Mouse (Mus musculus): ENCODE data around the gene Gm13290. TPM values are rescaled to one million over a fixed set of nuclear protein-coding genes. Genes with fewer than 3 reads are reported as not detected.
A peak's percentile ranks its signal among the peaks of the same experiment; 100 is the strongest.
"Not testable (repeated sequence)": the region's sequence is repeated elsewhere in the genome, so short reads cannot be mapped to it uniquely, and the experiment has no call there.

Gm13290 gene
- not detected in 2 replicates for total RNA-seq (2014; fragmentation: Nextera tagmentation)
- total RNA-seq (2017), result not detected in 2 replicates

DNA sequence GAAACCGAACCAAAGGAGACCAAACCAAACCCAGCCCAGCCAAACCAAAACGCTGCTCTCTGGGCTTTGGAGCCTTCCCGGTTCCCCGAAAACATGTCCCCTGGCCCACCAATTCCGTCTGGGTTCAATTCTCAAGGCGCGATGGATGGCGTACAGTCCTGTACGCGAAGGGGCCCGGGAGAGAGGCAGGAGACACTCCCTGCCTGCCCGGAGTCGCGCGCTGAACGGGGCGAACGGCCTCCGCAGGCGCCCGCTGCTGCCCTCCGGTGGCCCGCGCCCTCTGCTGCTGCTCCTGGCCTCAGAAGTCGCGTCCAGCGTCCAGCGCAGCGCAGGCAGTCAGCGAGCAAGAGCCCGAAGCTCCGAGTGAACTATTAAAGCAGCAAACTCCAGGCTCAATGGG is at the start of gene Gm13290:
Gm13290 (plus strand) TSS at position 301 of the 400 bp plus-strand sequence.
- ATAC-seq (replicated peaks; ENCODE audit: poor library complexity, severe bottlenecking), result not testable (repeated sequence)

DNA sequence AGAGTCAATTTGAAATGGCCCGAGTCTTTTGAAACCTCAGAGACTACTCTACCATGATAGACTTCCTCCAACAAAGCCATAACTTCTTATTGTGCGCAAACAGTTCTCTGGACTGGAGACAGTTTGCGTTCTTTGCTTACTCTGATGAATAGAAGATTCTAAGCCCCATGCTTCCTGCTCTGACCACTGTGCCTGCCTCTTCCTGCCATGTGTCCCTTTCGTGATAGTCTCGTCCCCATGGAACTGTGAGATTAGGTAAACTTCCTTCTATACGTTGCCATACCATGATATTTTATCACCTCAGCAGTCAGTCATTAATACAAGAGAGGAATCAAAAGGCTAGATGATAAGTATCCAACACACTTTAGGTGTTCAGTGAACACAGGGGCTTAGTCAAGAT is 46.9 kb upstream of the Gm13290 start:
- ATAC-seq (replicated peaks; ENCODE audit: poor library complexity, severe bottlenecking), result no peak

DNA sequence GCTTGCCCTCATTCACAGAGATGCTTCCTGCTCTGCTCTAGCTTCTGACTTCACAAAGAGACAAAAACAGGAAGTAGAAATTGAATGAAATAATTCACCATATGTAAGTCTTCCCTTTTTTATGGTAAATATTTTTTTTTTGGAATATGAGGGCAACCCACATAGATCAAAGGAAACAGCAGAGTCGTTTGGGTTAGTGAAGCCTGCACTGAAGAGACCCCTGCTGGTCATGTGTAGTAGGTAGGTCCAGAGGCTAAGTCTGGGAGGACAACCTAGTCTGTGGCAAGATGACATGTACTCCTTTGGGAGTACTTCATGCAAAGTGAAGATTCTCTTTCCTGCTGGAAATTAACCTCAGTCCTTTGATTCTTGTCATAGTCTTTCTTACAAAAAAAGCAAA is 46.3 kb upstream of the Gm13290 start:
- ATAC-seq (replicated peaks; ENCODE audit: poor library complexity, severe bottlenecking), result peak; percentile 89

DNA sequence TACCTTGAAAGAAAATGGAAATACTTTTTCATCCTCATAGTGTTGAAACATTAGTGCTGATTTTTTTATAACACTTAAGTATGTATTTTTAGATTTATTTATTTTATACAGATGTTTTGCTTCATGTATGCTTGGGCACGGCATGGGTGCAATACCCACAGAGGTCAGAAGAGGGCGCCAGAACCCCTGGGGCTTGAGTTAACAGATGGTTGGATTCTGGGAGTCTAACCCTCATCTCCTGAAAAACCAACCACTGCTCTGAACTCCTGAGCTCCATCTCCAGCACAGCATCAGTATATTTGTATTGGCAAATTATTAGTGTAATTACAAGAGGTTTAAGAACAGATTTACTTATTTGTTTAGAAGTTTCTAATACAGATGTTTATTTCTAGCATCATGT is 35.2 kb upstream of the Gm13290 start:
- peak; percentile 66 for ATAC-seq (replicated peaks; ENCODE audit: poor library complexity, severe bottlenecking)

DNA sequence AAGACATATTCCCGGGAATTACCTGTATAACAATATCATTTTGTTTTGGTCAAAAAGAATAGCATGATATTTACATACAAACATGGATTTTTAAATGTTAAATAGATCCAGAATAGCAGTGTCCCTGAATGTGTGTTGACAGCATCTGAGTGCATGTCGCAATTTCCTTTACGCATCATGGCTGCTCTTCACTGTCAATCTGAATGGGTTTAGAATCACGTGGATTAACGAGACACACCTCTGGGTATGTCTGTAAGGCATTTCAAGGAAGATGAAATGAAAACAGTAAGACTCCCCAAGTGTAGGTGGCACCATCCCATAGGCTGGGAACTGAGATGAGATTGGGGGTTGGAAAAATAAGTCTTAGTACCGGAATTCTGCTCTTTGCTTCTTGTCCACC is 34.6 kb upstream of the Gm13290 start:
- peak; percentile 79 for ATAC-seq (replicated peaks; ENCODE audit: poor library complexity, severe bottlenecking)

DNA sequence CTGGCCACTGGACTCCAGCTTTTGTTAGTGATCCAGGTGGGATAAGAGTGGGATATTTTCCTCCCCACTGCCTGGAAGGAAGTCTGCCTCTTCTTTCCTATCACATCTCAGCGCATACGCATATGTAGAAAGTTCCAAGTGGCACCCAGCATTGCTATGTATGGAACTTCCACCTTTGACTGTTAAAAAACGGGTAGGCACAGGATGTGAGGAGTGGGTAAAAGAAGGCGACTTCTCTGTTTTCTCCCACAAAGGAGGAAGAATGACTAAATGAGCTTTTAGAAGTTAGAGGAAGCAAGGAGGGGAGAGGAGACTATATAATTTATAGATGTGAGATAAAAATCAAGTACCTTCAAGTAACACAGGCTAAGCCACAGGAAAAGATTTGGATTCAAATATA is 32.2 kb upstream of the Gm13290 start:
- peak; percentile 67 for ATAC-seq (replicated peaks; ENCODE audit: poor library complexity, severe bottlenecking)

DNA sequence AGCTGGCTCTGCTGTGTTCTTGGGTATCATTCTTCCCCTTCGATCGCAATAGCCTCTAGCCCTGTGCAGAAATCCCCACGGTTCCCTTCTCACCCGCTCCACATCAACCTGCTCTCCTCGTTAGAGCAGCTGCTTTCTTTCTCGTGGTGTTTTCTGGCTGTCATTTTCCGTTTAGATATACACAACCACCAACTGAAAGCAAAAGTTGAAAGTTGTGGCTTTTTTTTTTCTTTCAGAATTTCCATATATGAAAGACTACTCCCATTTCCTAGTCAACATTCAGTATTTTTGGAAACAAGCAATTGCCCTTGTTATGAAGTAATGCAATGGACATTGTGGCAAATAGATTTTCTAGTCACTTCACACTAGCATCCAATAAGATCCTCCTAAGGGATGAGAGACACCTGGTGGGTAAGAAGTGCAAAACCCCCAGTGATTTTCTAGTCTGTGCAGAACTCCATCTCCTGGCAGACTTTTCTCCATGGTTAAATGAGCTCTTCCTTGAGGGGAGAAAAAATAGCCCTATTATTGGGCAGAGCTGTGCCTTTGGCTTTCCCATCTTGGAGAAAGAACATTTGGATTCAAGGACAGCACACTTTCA is 30.8 kb upstream of the Gm13290 start:
- peak; percentile 21; the same call in 1 of the 2 replicates for ATAC-seq (replicated peaks; ENCODE audit: poor library complexity, severe bottlenecking)

DNA sequence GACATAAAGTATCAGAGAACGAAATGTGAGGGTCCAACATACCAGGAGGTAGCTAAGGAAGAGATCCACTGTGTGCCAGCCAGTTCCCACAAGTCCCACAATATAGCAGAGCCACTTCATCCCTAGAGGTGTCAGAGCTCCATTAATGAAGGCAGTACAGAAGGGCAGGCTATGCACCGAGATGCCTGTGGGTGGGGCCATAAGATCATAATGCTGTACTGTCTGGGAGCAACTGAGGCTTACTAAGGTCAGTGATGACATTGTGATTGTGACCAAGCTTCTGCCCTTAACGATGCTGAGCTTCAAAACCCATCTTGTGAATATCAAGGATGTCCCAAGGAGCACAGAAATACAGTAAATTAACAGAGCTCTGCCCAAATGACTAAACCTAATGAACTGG is 29.4 kb upstream of the Gm13290 start:
- ATAC-seq (replicated peaks; ENCODE audit: poor library complexity, severe bottlenecking), result no peak

DNA sequence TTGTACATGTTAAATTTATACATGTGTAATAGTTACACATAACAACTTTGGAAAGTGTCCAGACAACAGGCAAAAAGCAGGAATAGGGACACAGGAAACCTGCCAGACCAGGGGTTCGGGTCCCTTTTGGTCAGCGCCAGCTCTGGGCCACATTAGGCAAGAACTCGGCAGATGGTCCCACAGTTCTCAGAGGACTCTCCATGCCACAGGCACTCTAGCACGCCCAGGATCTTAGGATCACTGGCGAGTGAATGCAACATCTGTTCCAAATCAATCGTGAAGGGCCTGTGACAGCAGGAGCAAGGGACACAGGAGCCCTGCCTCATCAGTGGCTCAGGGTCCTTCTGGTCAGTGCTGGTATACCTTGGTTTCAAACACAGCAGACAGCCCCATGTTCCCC is 23.7 kb upstream of the Gm13290 start:
- no peak for ATAC-seq (replicated peaks; ENCODE audit: poor library complexity, severe bottlenecking)

DNA sequence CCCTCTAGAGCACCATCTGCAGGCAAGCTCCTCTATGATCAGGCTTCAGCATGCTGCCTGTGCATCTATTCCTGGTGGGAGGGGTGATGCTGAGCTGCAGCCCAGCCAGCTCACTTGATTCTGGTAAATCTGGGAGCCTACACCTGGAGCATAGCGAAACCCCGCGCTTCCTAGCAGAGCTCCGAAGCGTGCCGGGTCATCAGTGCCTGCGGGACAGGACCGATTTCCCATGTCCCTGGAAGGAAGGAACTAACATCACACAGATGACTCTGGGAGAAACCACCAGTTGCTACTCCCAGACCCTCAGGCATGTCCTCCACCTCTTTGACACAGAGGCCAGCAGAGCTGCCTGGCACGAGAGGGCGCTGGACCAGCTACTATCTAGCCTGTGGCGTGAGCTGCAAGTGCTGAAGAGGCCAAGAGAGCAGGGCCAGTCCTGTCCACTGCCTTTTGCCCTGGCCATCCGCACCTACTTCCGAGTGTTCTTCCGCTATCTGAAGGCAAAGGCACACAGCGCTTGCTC is 18.8 kb upstream of the Gm13290 start, which contains the start of gene Gm13271:
Gm13271 (plus strand) TSS at position 51 of the 523 bp plus-strand sequence.
- not testable (repeated sequence) for ATAC-seq (replicated peaks; ENCODE audit: poor library complexity, severe bottlenecking)

DNA sequence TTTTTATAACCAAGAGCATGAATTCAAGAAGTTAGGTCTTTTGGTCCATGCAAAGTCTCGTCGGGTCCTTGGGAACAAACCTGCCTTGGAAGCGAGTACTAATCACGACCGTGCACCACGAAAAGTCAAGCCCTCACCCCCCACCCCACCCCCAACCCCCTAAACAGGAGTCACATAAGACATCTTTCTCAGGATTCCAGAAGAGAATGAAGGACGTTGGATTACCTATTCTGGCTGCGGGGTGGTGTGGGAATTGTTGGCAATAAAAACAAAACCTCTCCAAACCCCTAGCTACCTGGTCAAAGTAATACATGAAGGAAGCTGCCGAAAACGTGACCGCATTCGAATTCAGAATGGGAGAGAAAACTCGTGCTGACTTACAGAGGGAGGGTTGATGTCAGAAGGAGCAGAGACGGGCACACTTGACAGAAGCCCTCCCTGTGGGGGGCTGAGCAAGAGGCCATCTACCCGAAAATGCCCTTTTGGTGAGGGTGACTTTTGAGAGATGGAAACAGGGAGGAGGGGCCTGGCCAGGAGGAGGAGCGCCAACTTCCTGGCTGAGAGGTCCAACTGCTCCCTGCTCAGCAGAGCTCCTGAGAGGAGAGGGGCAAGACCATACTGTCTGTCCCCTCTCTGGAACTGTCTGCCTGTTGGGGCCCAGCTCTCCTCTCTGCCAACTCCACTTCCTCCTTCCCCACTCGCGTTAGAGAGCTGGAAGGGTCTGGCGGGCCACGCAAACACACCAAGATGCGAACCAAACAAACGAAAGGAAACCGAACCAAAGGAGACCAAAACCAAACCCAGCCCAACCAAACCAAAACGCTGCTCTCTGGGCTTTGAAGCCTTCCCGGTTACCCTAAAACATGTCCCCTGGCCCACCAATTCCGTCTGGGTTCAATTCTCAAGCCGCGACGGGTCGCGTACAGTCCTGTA is 16.8 kb upstream of the Gm13290 start:
- ATAC-seq (replicated peaks; ENCODE audit: poor library complexity, severe bottlenecking), result not testable (repeated sequence)

DNA sequence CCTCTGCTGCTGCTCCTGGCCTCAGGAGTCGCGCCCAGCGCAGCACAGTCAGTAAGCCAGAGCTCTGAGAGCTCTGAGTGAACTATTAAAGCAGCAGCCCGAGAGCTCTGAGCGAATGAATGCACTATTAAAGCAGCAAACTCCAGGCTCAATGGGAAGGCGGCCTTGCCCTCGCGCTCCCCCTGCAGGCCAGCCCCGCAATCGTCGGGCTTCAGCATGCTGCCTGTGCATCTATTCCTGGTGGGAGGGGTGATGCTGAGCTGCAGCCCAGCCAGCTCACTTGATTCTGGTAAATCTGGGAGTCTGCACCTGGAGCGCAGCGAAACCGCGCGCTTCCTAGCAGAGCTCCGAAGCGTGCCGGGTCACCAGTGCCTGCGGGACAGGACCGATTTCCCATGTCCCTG is 16.0 kb upstream of the Gm13290 start:
- peak; percentile 100 for ATAC-seq (replicated peaks; ENCODE audit: poor library complexity, severe bottlenecking)

DNA sequence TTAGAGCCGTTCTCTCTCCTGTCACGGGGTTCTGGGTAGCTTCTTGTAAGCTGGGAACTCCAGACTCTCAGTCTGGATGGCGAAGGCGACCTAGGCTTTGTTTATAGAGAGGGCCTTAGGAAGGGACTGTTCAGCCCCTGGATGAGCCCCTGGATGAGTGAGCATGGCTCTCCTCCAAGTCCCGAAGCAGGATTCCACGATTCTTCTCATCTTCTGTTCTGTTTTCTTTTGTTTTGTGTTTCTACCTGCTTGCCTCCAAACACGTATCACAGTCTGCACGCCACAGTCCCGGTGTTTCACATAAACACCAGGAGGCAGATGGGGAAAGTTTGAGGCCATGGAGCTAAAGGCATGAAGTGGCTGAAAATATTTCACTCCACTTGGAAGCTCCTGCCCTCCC is 14.9 kb upstream of the Gm13290 start:
- ATAC-seq (replicated peaks; ENCODE audit: poor library complexity, severe bottlenecking), result not testable (repeated sequence)

DNA sequence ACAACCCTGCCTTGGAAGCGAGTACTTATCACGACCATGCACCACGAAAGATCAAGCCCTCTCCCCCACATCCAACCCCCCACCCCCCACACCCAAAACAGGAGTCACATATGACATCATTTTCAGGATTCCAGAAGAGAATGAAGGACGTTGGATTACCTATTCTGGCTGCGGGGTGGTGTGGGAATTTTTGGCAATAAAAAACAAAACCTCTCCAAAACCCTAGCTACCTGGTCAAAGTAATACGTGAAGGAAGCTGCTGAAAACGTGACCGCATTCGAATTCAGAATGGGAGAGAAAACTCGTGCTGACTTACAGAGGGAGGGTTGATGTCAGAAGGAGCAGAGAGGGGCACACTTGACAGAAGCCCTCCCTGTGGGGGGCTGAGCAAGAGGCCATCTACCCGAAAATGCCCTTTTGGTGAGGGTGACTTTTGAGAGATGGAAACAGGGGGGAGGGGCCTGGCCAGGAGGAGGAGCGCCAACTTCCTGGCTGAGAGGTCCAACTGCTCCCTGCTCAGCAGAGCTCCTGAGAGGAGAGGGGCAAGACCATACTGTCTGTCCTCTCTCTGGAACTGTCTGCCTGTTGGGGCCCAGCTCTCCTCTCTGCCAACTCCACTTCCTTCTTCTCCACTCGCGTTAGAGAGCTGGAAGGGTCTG is 13.9 kb upstream of the Gm13290 start, which contains the start of gene Gm13283:
Gm13283 (plus strand) TSS at position 510 of the 659 bp plus-strand sequence.
- ATAC-seq (replicated peaks; ENCODE audit: poor library complexity, severe bottlenecking), result not testable (repeated sequence)

DNA sequence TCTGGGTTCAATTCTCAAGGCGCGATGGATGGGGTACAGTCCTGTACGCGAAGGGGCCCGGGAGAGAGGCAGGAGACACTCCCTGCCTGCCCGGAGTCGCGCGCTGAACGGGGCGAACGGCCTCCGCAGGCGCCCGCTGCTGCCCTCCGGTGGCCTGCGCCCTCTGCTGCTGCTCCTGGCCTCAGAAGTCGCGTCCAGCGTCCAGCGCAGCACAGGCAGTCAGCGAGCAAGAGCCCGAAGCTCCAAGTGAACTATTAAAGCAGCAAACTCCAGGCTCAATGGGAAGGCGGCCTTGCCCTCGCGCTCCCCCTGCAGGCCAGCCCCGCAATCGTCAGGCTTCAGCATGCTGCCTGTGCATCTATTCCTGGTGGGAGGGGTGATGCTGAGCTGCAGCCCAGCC is 13.2 kb upstream of the Gm13290 start:
- not testable (repeated sequence) for ATAC-seq (replicated peaks; ENCODE audit: poor library complexity, severe bottlenecking)

DNA sequence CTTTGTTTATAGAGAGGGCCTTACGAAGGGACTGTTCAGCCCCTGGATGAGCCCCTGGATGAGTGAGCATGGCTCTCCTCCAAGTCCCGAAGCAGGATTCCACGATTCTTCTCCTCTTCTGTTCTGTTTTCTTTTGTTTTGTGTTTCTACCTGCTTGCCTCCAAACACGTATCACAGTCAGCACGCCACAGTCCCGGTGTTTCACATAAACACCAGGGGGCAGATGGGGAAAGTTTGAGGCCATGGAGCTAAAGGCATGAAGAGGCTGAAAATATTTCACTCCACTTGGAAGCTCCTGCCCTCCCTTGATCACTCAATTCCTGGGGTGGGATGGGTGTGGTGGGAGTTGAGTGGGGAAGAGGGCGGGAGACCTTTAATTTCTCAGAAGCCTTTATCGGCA is 11.9 kb upstream of the Gm13290 start:
- not testable (repeated sequence) for ATAC-seq (replicated peaks; ENCODE audit: poor library complexity, severe bottlenecking)

DNA sequence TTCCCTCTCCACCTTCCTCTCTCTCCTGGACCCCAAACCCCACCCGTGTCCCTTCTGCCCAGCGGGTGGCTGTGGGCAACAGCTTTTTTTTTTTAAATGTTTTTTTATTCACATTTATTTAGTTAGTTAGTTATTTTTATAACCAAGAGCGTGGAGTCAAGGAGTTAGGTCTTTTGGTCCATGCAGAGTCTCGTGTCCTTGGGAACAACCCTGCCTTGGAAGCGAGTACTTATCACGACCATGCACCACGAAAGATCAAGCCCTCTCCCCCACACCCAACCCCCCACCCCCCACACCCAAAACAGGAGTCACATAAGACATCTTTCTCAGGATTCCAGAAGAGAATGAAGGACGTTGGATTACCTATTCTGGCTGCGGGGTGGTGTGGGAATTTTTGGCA is 11.3 kb upstream of the Gm13290 start:
- ATAC-seq (replicated peaks; ENCODE audit: poor library complexity, severe bottlenecking), result not testable (repeated sequence)

DNA sequence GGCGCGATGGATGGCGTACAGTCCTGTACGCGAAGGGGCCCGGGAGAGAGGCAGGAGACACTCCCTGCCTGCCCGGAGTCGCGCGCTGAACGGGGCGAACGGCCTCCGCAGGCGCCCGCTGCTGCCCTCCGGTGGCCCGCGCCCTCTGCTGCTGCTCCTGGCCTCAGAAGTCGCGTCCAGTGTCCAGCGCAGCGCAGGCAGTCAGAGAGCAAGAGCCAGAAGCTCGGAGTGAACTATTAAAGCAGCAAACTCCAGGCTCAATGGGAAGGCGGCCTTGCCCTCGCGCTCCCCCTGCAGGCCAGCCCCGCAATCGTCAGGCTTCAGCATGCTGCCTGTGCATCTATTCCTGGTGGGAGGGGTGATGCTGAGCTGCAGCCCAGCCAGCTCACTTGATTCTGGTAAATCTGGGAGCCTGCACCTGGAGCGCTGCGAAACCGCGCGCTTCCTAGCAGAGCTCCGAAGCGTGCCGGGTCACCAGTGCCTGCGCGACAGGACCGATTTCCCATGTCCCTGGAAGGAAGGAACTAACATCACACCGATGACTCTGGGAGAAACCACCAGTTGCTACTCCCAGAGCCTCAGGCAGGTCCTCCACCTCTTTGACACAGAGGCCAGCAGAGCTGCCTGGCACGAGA is 10.1 kb upstream of the Gm13290 start:
- ATAC-seq (replicated peaks; ENCODE audit: poor library complexity, severe bottlenecking), result peak; percentile 82

DNA sequence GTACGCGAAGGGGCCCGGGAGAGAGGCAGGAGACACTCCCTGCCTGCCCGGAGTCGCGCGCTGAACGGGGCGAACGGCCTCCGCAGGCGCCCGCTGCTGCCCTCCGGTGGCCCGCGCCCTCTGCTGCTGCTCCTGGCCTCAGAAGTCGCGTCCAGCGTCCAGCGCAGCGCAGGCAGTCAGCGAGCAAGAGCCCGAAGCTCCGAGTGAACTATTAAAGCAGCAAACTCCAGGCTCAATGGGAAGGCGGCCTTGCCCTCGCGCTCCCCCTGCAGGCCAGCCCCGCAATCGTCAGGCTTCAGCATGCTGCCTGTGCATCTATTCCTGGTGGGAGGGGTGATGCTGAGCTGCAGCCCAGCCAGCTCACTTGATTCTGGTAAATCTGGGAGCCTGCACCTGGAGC is 3.0 kb downstream of the Gm13290 start, which contains the start of gene Gm13289:
Gm13289 (plus strand) TSS at position 301 of the 400 bp plus-strand sequence.
- not testable (repeated sequence) for ATAC-seq (replicated peaks; ENCODE audit: poor library complexity, severe bottlenecking)

DNA sequence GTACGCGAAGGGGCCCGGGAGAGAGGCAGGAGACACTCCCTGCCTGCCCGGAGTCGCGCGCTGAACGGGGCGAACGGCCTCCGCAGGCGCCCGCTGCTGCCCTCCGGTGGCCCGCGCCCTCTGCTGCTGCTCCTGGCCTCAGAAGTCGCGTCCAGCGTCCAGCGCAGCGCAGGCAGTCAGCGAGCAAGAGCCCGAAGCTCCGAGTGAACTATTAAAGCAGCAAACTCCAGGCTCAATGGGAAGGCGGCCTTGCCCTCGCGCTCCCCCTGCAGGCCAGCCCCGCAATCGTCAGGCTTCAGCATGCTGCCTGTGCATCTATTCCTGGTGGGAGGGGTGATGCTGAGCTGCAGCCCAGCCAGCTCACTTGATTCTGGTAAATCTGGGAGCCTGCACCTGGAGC is 5.9 kb downstream of the Gm13290 start, which contains the start of gene Gm13272:
Gm13272 (plus strand) TSS at position 301 of the 400 bp plus-strand sequence.
- not testable (repeated sequence) for ATAC-seq (replicated peaks; ENCODE audit: poor library complexity, severe bottlenecking)
